18 mouse cellular contexts compared by ENCODE assay signal in the genomic region with DNA sequence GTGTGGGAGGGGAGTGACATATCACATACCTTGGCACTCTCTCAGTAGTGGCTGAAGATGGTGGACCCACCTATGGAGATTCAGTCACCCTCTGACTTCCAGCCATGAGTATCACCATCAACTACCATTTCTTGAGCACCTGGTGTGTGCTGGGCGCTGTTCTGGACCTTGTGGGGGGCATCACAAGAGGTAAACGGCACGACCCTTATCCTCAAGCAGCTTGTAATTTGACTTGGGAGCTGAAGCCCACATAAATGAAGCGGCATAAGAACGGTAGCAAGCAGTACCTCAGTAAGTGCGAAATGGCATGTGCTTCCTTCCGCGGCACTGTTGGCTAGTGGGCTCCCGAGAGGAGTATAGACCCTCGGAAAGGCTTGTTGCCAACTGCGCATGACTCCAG. TPM values are rescaled to one million over a fixed set of nuclear protein-coding genes. Genes with fewer than 3 reads are reported as not detected.
DNase-seq lines count a peak whose midpoint lies in the region; ATAC-seq and TF ChIP-seq lines count a peak whose summit lies in the region.
"Had no signal": no experiment of that assay in that cellular context is flagged by ENCODE, and none has a peak within 500 bp of the region (broad histone marks: within the 10 kb centered on the region; RNA-seq: fewer than 3 reads in every experiment).

No protein-coding gene starts in this region.

- no peak for DNase-seq in forebrain, embryonic 10.5 days (ENCODE audit: extremely low spot score, low spot score)
- no peak for DNase-seq in forebrain, postnatal 0 days
- no peak for DNase-seq in liver, embryonic 11.5 days (ENCODE audit: low spot score)
- no peak for DNase-seq in liver
- no peak for DNase-seq in spleen, adult 2 months (ENCODE audit: low read depth in 1 of 2, low spot score in 2 of 2)
- DNase-seq in spleen, adult 12 weeks (ENCODE audit: low spot score): no peak
- no peak for DNase-seq in kidney, postnatal 4 days
- DNase-seq: gastrocnemius, postnatal 25 days; heart, adult 2 months; kidney, postnatal 36 days; lung, postnatal 10 days; right cerebral cortex, postnatal 25 days; thymus, postnatal 25 days had no signal

- no peak for ATAC-seq in forebrain, postnatal 0 days
- ATAC-seq in liver, embryonic 11.5 days (replicated peaks; ENCODE audit: low FRiP score): no peak
- ATAC-seq: forebrain, embryonic 14.5 days; intestine, embryonic 16.5 days had no signal

- no peak overlapping the region for H3K27ac ChIP-seq in forebrain, embryonic 10.5 days
- H3K27ac ChIP-seq in forebrain, postnatal 0 days (ENCODE audit: low read depth, low read length): no peak overlapping the region
- H3K27ac ChIP-seq in liver, embryonic 11.5 days (ENCODE audit: low read depth, low read length): no peak overlapping the region
- H3K27ac ChIP-seq in spleen, adult 2 months (ENCODE audit: insufficient read depth, low read length): peak overlapping the region; percentile 63; the same call in 1 of the 2 replicates
- no peak overlapping the region for H3K27ac ChIP-seq in small intestine, adult 2 months (ENCODE audit: insufficient read depth, low read depth, low read length)
- H3K27ac ChIP-seq: heart, adult 2 months had no signal

- no peaks in the 10 kb centered on the region for H3K36me3 ChIP-seq in forebrain, embryonic 10.5 days (replicated peaks)
- no peaks in the 10 kb centered on the region for H3K36me3 ChIP-seq in forebrain, postnatal 0 days (ENCODE audit: insufficient read depth)
- H3K36me3 ChIP-seq in liver, embryonic 11.5 days (ENCODE audit: control insufficient read depth, insufficient read depth, low read length): no peaks in the 10 kb centered on the region; the same call in 1 of the 2 replicates
- H3K36me3 ChIP-seq in spleen, adult 2 months (ENCODE audit: control insufficient read depth, insufficient read depth, low read length): no peaks in the 10 kb centered on the region
- 0 out of 2 replicates have a peak, but pooled peaks cover 2% of the 10 kb centered on the region for H3K36me3 ChIP-seq in small intestine, adult 2 months (ENCODE audit: control insufficient read depth, insufficient read depth, low read length)

- H3K9ac ChIP-seq in forebrain, postnatal 0 days: no peak overlapping the region
- H3K9ac ChIP-seq in liver, embryonic 11.5 days (ENCODE audit: low read depth, low read length): no peak overlapping the region

- TF ChIP-seq POLR2A in spleen, adult 2 months (IDR thresholded peaks at IDR 0.05; ENCODE audit: low read depth, low read length): no peak
- TF ChIP-seq POLR2A in small intestine, adult 2 months (IDR thresholded peaks at IDR 0.05; ENCODE audit: low read depth, low read length): no peak

- H3K4me2 ChIP-seq in forebrain, postnatal 0 days (ENCODE audit: low read depth): no peak overlapping the region
- H3K4me2 ChIP-seq in liver, embryonic 11.5 days: peak overlapping the region; percentile 14

- peaks cover 13% of the 10 kb centered on the region for H3K27me3 ChIP-seq in forebrain, embryonic 10.5 days (ENCODE audit: poor library complexity, severe bottlenecking)
- no peaks in the 10 kb centered on the region for H3K27me3 ChIP-seq in forebrain, postnatal 0 days (ENCODE audit: insufficient read depth, low read length)
- peaks cover 7% of the 10 kb centered on the region; the same call in 1 of the 2 replicates for H3K27me3 ChIP-seq in liver, embryonic 11.5 days (replicated peaks; ENCODE audit: control insufficient read depth, insufficient read depth, low read length)
- H3K27me3 ChIP-seq in spleen, adult 2 months (ENCODE audit: control insufficient read depth, insufficient read depth, low read length): no peaks in the 10 kb centered on the region
- no peaks in the 10 kb centered on the region for H3K27me3 ChIP-seq in small intestine, adult 2 months (ENCODE audit: control insufficient read depth, insufficient read depth, low read length)

- H3K9me3 ChIP-seq in forebrain, embryonic 10.5 days: no peaks in the 10 kb centered on the region
- H3K9me3 ChIP-seq in forebrain, postnatal 0 days (ENCODE audit: low read length): no peaks in the 10 kb centered on the region
- no peaks in the 10 kb centered on the region for H3K9me3 ChIP-seq in liver, embryonic 11.5 days (ENCODE audit: control insufficient read depth, low read length)

- H3K4me1 ChIP-seq in forebrain, embryonic 10.5 days: peaks cover 24% of the 10 kb centered on the region
- peaks cover 11% of the 10 kb centered on the region for H3K4me1 ChIP-seq in forebrain, postnatal 0 days (ENCODE audit: insufficient read depth)
- H3K4me1 ChIP-seq in liver, embryonic 11.5 days (replicated peaks; ENCODE audit: control insufficient read depth, insufficient read depth, low read length): peaks cover 11% of the 10 kb centered on the region
- peaks cover 11% of the 10 kb centered on the region; the same call in 1 of the 2 replicates for H3K4me1 ChIP-seq in spleen, adult 2 months (ENCODE audit: control insufficient read depth, insufficient read depth, insufficient read length)
- H3K4me1 ChIP-seq in small intestine, adult 2 months (ENCODE audit: control insufficient read depth, insufficient read depth, insufficient read length, low read length): peaks cover 6% of the 10 kb centered on the region

- H3K4me3 ChIP-seq in forebrain, embryonic 10.5 days: peak overlapping the region; percentile 10; the same call in 1 of the 2 replicates
- H3K4me3 ChIP-seq in forebrain, postnatal 0 days (ENCODE audit: low read depth, low read length): no peak overlapping the region
- H3K4me3 ChIP-seq in liver, embryonic 11.5 days (ENCODE audit: low read depth, low read length): no peak overlapping the region
- H3K4me3 ChIP-seq in spleen, adult 2 months (ENCODE audit: extremely low read depth, insufficient read depth, insufficient read length): no peak overlapping the region
- H3K4me3 ChIP-seq in small intestine, adult 2 months (ENCODE audit: low read depth, low read length): 0 out of 2 replicates have a peak overlapping the region, but pooled peaks have one; percentile 6
- H3K4me3 ChIP-seq: heart, adult 2 months had no signal

- 48% methylated on average over 11 of the region's 11 CpGs for WGBS in forebrain, embryonic 10.5 days
- WGBS in forebrain, postnatal 0 days: 55% methylated on average over 11 of the region's 11 CpGs
- 52% methylated on average over 11 of the region's 11 CpGs for WGBS in liver, embryonic 11.5 days
- 66% methylated on average over 11 of the region's 11 CpGs for WGBS in spleen, adult 2 months
- WGBS in small intestine, adult 2 months: 55% methylated on average over 11 of the region's 11 CpGs

- no peak for TF ChIP-seq CTCF in forebrain, postnatal 0 days (IDR thresholded peaks at IDR 0.05; ENCODE audit: low read depth)
- no peak for TF ChIP-seq CTCF in spleen, adult 2 months (IDR thresholded peaks at IDR 0.05; ENCODE audit: extremely low read depth, insufficient read depth, insufficient read length, insufficient replicate concordance)
- no peak for TF ChIP-seq CTCF in small intestine, adult 2 months (IDR thresholded peaks at IDR 0.05; ENCODE audit: extremely low read depth, insufficient read length, insufficient replicate concordance, low read depth, low read length)

RNA-seq across cellular contexts. Expression of gene Kif9, which starts 1.2 kb away (rescaled TPM):
- 0.70 and 1.1 TPM in 2 replicates for polyA plus RNA-seq in forebrain, embryonic 10.5 days (2016; fragmentation: Nextera tagmentation; extraction: Ambion mirVana)
- 4.4 and 5.4 TPM in 2 replicates for total RNA-seq in forebrain, postnatal 0 days (2014; rRNA removed)
- 3.0 and 3.8 TPM in 2 replicates for polyA plus RNA-seq in forebrain, postnatal 0 days (2015; fragmentation: Nextera tagmentation; extraction: Ambion mirVana)
- 0.66 and 1.0 TPM in 2 replicates for polyA plus RNA-seq in liver, embryonic 11.5 days (2014; fragmentation: Nextera tagmentation; extraction: Ambion mirVana)
- polyA plus RNA-seq in spleen, adult 2 months (2012; rRNA removed): 1.3 and 2.1 TPM in 2 replicates
- 0.27 and 0.34 TPM in 2 replicates for polyA plus RNA-seq in small intestine, adult 2 months (2012; rRNA removed)

RNA-seq across cellular contexts. Expression of gene Klhl18, which starts 1.5 kb away (rescaled TPM):
- polyA plus RNA-seq in forebrain, embryonic 10.5 days (2016; fragmentation: Nextera tagmentation; extraction: Ambion mirVana): 8.2 TPM in 2 replicates
- total RNA-seq in forebrain, postnatal 0 days (2014; rRNA removed): 28.2 and 36.8 TPM in 2 replicates
- 15.6 and 19.3 TPM in 2 replicates for polyA plus RNA-seq in forebrain, postnatal 0 days (2015; fragmentation: Nextera tagmentation; extraction: Ambion mirVana)
- polyA plus RNA-seq in liver, embryonic 11.5 days (2014; fragmentation: Nextera tagmentation; extraction: Ambion mirVana): 7.1 TPM in 2 replicates
- 22.5 and 23.1 TPM in 2 replicates for polyA plus RNA-seq in spleen, adult 2 months (2012; rRNA removed)
- 7.6 and 13.7 TPM in 2 replicates for polyA plus RNA-seq in small intestine, adult 2 months (2012; rRNA removed)

RNA-seq across cellular contexts. Expression of gene Setd2, which starts 54.4 kb away (rescaled TPM):
- 35.3 and 38.0 TPM in 2 replicates for polyA plus RNA-seq in forebrain, embryonic 10.5 days (2016; fragmentation: Nextera tagmentation; extraction: Ambion mirVana)
- 74.6 and 86.4 TPM in 2 replicates for total RNA-seq in forebrain, postnatal 0 days (2014; rRNA removed)
- polyA plus RNA-seq in forebrain, postnatal 0 days (2015; fragmentation: Nextera tagmentation; extraction: Ambion mirVana): 13.2 and 21.3 TPM in 2 replicates
- 36.3 and 44.9 TPM in 2 replicates for polyA plus RNA-seq in liver, embryonic 11.5 days (2014; fragmentation: Nextera tagmentation; extraction: Ambion mirVana)
- polyA plus RNA-seq in spleen, adult 2 months (2012; rRNA removed): 49.4 and 51.8 TPM in 2 replicates
- 16.1 and 33.1 TPM in 2 replicates for polyA plus RNA-seq in small intestine, adult 2 months (2012; rRNA removed)

RNA-seq across cellular contexts. Expression of gene Ngp, which starts 58.4 kb away (rescaled TPM):
- not detected in 2 replicates for polyA plus RNA-seq in forebrain, embryonic 10.5 days (2016; fragmentation: Nextera tagmentation; extraction: Ambion mirVana)
- 0.31 TPM in 1 of 2 replicates, not detected in the other for total RNA-seq in forebrain, postnatal 0 days (2014; rRNA removed)
- polyA plus RNA-seq in forebrain, postnatal 0 days (2015; fragmentation: Nextera tagmentation; extraction: Ambion mirVana): 1.4 and 2.9 TPM in 2 replicates
- polyA plus RNA-seq in liver, embryonic 11.5 days (2014; fragmentation: Nextera tagmentation; extraction: Ambion mirVana): 16.6 and 19.0 TPM in 2 replicates
- 54.9 and 71.8 TPM in 2 replicates for polyA plus RNA-seq in spleen, adult 2 months (2012; rRNA removed)
- 0.65 TPM in 1 of 2 replicates, not detected in the other for polyA plus RNA-seq in small intestine, adult 2 months (2012; rRNA removed)
- total RNA-seq: adrenal gland, adult 18-20 months; gastrocnemius, postnatal 25 days; heart, adult 2 months had no signal
- polyA plus RNA-seq: kidney, embryonic 14.5 days had no signal

Comparison
In these comparisons a context has a peak if more than half of its experiments do, and no peak if none do; other contexts are left out.
1. H3K4me3 ChIP-seq: peak in forebrain, embryonic 10.5 days (single experiment) and small intestine, adult 2 months (single experiment); none in forebrain, postnatal 0 days (single experiment), liver, embryonic 11.5 days (single experiment) and spleen, adult 2 months (single experiment).